Mouse (Mus musculus) olfactory bulb, adult 2 months (tissue): Measurements from ENCODE around the gene Sars.

ENCODE experiments used
- CTCF ChIP-seq: fragments of 200-500 bp; IDR thresholded peaks from 2 replicates; pipeline ENCODE4 v1.5.1; 2012; ENCODE audit warnings: low read depth, mild to moderate bottlenecking, low read length, moderate library complexity; ENCODE audit not compliant: insufficient read depth
- POLR2A ChIP-seq: fragments of 200-500 bp; IDR thresholded peaks from 2 replicates; pipeline ENCODE4 v1.6.1; 2012; ENCODE audit warnings: mild to moderate bottlenecking, low read depth, low read length, moderate library complexity; ENCODE audit not compliant: insufficient read depth

DNA sequence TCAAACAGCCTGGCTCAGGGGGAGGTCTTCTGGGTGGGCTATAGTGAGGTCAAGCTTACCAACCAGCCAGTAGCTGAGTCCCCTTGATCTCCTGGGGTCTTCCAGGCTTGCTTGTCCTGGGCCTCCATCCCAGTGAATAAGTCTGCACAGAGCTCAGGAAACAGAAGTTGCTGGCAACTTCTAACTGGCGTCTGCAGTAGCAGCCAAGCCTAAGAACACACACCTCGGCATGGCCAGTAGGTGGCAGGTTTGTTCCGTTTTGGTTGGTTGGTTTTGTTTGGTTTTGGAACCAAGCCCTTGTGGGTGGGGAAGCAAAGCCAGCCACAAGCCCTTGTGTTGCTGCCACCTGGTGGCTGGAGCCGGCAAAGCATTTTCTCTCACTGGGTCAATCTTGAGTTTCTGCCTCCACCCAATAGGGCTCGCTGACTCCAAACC, 55.9 kb downstream of the Sars start:
- TF ChIP-seq POLR2A (no peak), CTCF (peak; percentile 93)
